Mouse (Mus musculus) limb, embryonic 14.5 days (tissue): ENCODE data around the gene Rnf217. TPM values are rescaled to one million over a fixed set of nuclear protein-coding genes. Genes with fewer than 3 reads are reported as not detected.

Source experiments
- ATAC-seq: fragments of 200-750 bp; cut with Nextera tagmentation; 2 replicates; pipeline ENCODE4 v1.8.0; 2017; ENCODE audit warnings: low read depth, moderate number of reproducible peaks, moderate TSS enrichment; ENCODE audit not compliant: low FRiP score
- DNase-seq: peaks from one replicate; pipeline ENCODE4 v3.0.0-alpha.2; 2015; ENCODE audit warnings: low spot score
- H3K27ac ChIP-seq: fragments of 300-500 bp; sonication (generic); replicated peaks from 2 replicates; pipeline ENCODE4 v1.5.1; 2014; ENCODE audit warnings: low read depth, mild to moderate bottlenecking, low read length, moderate library complexity, mixed read lengths
- H3K27me3 ChIP-seq: fragments of 300-500 bp; sonication (generic); 2 replicates; pipeline ENCODE4 v1.6.1; 2014; ENCODE audit warnings: low read length, mixed read lengths; ENCODE audit not compliant: control insufficient read depth, insufficient read depth
- H3K36me3 ChIP-seq: fragments of 300-500 bp; sonication (generic); 2 replicates; pipeline ENCODE4 v1.6.1; 2014; ENCODE audit warnings: mild to moderate bottlenecking, low read length, moderate library complexity, mixed read lengths; ENCODE audit not compliant: control insufficient read depth, insufficient read depth
- H3K4me1 ChIP-seq: fragments of 300-500 bp; sonication (generic); 2 replicates; pipeline ENCODE4 v1.6.1; 2014; ENCODE audit warnings: antibody characterized with exemption, low read length, mixed read lengths; ENCODE audit not compliant: control insufficient read depth, insufficient read depth
- H3K4me2 ChIP-seq: fragments of 300-500 bp; sonication (generic); replicated peaks from 2 replicates; pipeline ENCODE4 v1.6.1; 2014; ENCODE audit warnings: low read depth, mild to moderate bottlenecking, low read length, moderate library complexity; ENCODE audit not compliant: severe bottlenecking
- H3K4me3 ChIP-seq: fragments of 300-500 bp; sonication (generic); replicated peaks from 2 replicates; pipeline ENCODE4 v1.5.1; 2014; ENCODE audit warnings: low read length
- H3K9ac ChIP-seq: fragments of 300-500 bp; sonication (generic); 2 replicates; pipeline ENCODE4 v1.6.1; 2014; ENCODE audit warnings: mild to moderate bottlenecking, low read depth, low read length, moderate library complexity; ENCODE audit not compliant: severe bottlenecking
- H3K9me3 ChIP-seq: fragments of 300-500 bp; sonication (generic); 2 replicates; pipeline ENCODE4 v1.6.1; 2016; ENCODE audit warnings: low read length; ENCODE audit not compliant: control insufficient read depth
- POLR2A ChIP-seq: fragments of 200-500 bp; IDR thresholded peaks from 2 replicates; pipeline ENCODE4 v1.8.0; 2012; ENCODE audit warnings: inconsistent platforms, mild to moderate bottlenecking, moderate library complexity, borderline replicate concordance; ENCODE audit not compliant: insufficient read depth, insufficient read length; ENCODE audit errors: extremely low read depth
- WGBS: fragments of 180-500 bp; shearing (Covaris S2); extraction: QIAGEN DNeasy Blood & Tissue Kit; methylation state at CpG from one replicate; pipeline ENCODE4 v1.1.7; 2014; 5-methylcytosine and 5-hydroxymethylcytosine counted together
- polyA plus RNA-seq, 2 experiments: library from polyadenylated mRNA; depleted of rRNA in 1 of 2; stranded (reverse) in 1 of 2; unstranded in 1 of 2; fragments of >200 nt; fragmentation: Nextera tagmentation in 1 of 2; extraction: Ambion mirVana in 1 of 2; gene quantifications; 2 replicates each; pipeline versions ENCODE4 v1.2.1 to v1.2.3; 2012 to 2014

Gene Rnf217
- polyA plus RNA-seq, 2 experiments: 3.8 to 4.4 TPM

- H3K4me1 ChIP-seq: no peaks in the 10 kb centered on the region
- H3K4me3 ChIP-seq: no peak overlapping the region
- no peak overlapping the region for H3K9ac ChIP-seq
- H3K36me3 ChIP-seq: no peaks in the 10 kb centered on the region
- H3K4me2 ChIP-seq: no peak overlapping the region
- H3K27me3 ChIP-seq: no peaks in the 10 kb centered on the region
- WGBS: 78% methylated on average over 4 of the region's 4 CpGs
- ATAC-seq: no peak
- DNase-seq: no peak
- no peak for TF ChIP-seq POLR2A
- H3K27ac ChIP-seq: no peak overlapping the region
- H3K9me3 ChIP-seq: no peaks in the 10 kb centered on the region
Measured at GRCm38 (mm10) chr10:31517192-31517591, 91.8 kb downstream of the Rnf217 start.

- no peak overlapping the region for H3K27ac ChIP-seq
- no peak for ATAC-seq
- WGBS: 70% methylated on average over 1 of the region's 1 CpGs
Measured at GRCm38 (mm10) chr10:31515897-31516296, 93.1 kb downstream of the Rnf217 start.

GRCm38 (mm10) chr10:31504134-31504551 is 104.8 kb downstream of the Rnf217 start:
- Histone ChIP-seq H3K4me2 (no peak overlapping the region), H3K27ac (no peak overlapping the region), H3K36me3 (peaks cover 8% of the 10 kb centered on the region), H3K4me1 (no peaks in the 10 kb centered on the region), H3K9me3 (no peaks in the 10 kb centered on the region), H3K27me3 (no peaks in the 10 kb centered on the region), H3K4me3 (no peak overlapping the region), H3K9ac (no peak overlapping the region)
- WGBS: 90% methylated on average over 3 of the region's 3 CpGs
- DNase-seq (peak; percentile 12), ATAC-seq (no peak)
- no peak for TF ChIP-seq POLR2A

More at GRCm38 (mm10) chr10:31515897-31516296, 93.1 kb downstream of the Rnf217 start:
- Histone ChIP-seq H3K4me2 (no peak overlapping the region), H3K4me1 (no peaks in the 10 kb centered on the region), H3K36me3 (no peaks in the 10 kb centered on the region), H3K9ac (no peak overlapping the region), H3K27me3 (no peaks in the 10 kb centered on the region), H3K9me3 (no peaks in the 10 kb centered on the region), H3K4me3 (no peak overlapping the region)
- TF ChIP-seq POLR2A: no peak
- no peak for DNase-seq

- no peaks in the 10 kb centered on the region for H3K9me3 ChIP-seq
- H3K4me2 ChIP-seq: no peak overlapping the region
- ATAC-seq (no peak), DNase-seq (no peak)
- no peak overlapping the region for H3K4me3 ChIP-seq
- no peak overlapping the region for H3K9ac ChIP-seq
- H3K36me3 ChIP-seq: peaks cover 8% of the 10 kb centered on the region
- no peaks in the 10 kb centered on the region for H3K27me3 ChIP-seq
- WGBS: 94% methylated on average over 8 of the region's 8 CpGs
- no peak for TF ChIP-seq POLR2A
- H3K27ac ChIP-seq: no peak overlapping the region
- H3K4me1 ChIP-seq: no peaks in the 10 kb centered on the region
Measured at GRCm38 (mm10) chr10:31503542-31504133, 105.3 kb downstream of the Rnf217 start.

DNA sequence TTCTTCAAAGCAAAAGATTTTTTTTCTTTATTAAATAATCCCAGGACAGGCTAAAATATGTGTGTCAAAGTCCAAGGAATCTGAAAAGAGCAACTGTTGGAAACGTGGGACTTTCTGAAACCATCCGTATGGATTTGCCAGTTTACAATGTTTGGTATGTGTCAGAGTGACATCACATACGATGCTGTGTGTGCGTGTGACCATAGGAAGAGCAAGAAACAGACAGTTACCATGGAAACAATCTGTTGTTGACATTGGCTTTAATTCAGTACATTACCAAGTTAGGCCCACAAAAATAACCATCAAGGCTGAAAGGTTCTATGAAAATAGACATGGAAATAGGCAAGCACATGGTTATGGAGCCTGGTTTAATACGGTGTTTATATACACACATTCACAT is 107.3 kb downstream of the Rnf217 start:
- Histone ChIP-seq H3K9me3 (no peaks in the 10 kb centered on the region), H3K27me3 (no peaks in the 10 kb centered on the region), H3K36me3 (peaks cover 8% of the 10 kb centered on the region), H3K9ac (no peak overlapping the region), H3K27ac (no peak overlapping the region), H3K4me2 (no peak overlapping the region), H3K4me3 (no peak overlapping the region), H3K4me1 (no peaks in the 10 kb centered on the region)
- ATAC-seq (no peak), DNase-seq (no peak)
- TF ChIP-seq POLR2A: no peak
- WGBS: 86% methylated on average over 5 of the region's 5 CpGs

- no peaks in the 10 kb centered on the region for H3K4me1 ChIP-seq
- no peak for DNase-seq
- no peak for TF ChIP-seq POLR2A
- no peaks in the 10 kb centered on the region; the same call in 1 of the 2 replicates for H3K36me3 ChIP-seq
- H3K27me3 ChIP-seq: no peaks in the 10 kb centered on the region
- H3K4me3 ChIP-seq: no peak overlapping the region
- H3K4me2 ChIP-seq: no peak overlapping the region
- WGBS: 92% methylated on average over 2 of the region's 2 CpGs
- no peak overlapping the region for H3K9ac ChIP-seq
- ATAC-seq: no peak
- no peak overlapping the region for H3K27ac ChIP-seq
- H3K9me3 ChIP-seq: no peaks in the 10 kb centered on the region
Measured at GRCm38 (mm10) chr10:31496931-31497330, 112.1 kb downstream of the Rnf217 start.
